Mouse (Mus musculus): Measurements from ENCODE around the gene Atf3. TPM values are rescaled to one million over a fixed set of nuclear protein-coding genes. Genes with fewer than 3 reads are reported as not detected.
A peak's percentile ranks its signal among the peaks of the same experiment; 100 is the strongest.

The Atf3 gene
- polyA plus RNA-seq, 1 experiment, result 4.8 TPM

DNA sequence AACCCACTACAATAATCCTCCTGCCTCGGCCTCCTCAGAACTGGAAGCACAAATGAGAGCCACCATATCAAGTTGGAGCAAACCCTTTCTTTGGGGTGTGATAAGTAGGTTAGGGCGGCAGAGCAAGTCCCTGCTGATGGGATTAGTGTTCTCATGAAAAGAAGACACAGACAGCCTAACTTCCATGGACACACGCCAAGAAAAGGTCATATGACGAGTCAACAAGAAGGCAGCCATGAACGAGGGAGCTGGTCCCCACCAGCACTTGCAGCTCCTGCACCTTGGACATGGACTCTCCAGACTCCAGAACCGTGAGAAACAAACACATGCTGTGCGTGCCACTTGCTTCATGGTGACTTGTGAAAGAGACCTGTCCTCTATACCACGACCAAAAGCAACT lies 2.7 kb upstream of the Atf3 start:
- no peak for TF ChIP-seq POLR2A (IDR thresholded peaks at IDR 0.05; ENCODE audit: borderline replicate concordance, extremely low read depth, low read depth, low read length)
- TF ChIP-seq CTCF (IDR thresholded peaks at IDR 0.05; ENCODE audit: insufficient read depth, low read length), result no peak
- WGBS, result 70% methylated on average over 8 of the region's 8 CpGs
- peaks cover 7% of the 10 kb centered on the region for H3K4me1 ChIP-seq (ENCODE audit: control insufficient read depth, insufficient read depth, low read length)
- H3K4me3 ChIP-seq (replicated peaks; ENCODE audit: extremely low read depth, low read depth, low read length), result no peak overlapping the region
- DNase-seq, result no peak

DNA sequence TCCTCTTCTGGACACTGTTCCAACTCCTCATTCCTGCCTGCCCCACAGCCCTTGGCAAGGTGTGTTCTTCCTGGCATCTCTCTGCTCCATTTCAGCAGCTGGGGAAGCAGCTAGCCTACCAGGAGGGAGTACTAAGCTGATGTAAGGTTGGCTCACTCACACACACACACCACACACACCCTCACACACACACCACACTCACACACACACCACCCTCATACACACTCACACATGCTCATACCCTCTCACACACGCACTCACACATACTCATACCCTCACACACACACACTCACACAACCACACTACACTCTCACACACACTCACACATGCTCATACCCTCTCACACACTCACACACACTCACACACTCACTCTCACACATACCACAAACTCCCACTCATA lies 1.9 kb upstream of the Atf3 start:
- 85% methylated on average over 1 of the region's 1 CpGs for WGBS
- DNase-seq, result no peak
- H3K4me1 ChIP-seq (ENCODE audit: control insufficient read depth, insufficient read depth, low read length), result peaks cover 3% of the 10 kb centered on the region; the same call in 1 of the 2 replicates

DNA sequence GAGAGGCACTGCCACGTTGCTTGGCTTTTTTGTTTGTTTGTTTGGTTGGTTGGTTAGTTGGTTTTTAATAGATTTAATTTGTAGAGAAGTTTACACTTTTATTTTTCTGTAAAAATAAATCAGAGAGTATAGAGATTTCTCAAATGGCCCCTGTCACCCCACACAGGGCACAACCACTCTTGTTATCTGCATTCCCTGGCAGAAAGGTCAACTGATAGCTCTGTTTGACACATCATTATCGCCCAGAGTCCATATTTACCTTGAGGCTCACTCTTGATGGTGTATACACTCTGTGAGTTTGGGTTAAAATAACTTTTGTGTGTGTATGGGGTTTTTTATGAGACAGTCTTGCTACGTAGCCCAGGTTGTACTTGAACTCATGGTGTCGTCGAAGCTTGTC lies 744 bp upstream of the Atf3 start:
- Histone ChIP-seq H3K4me3 (replicated peaks; ENCODE audit: extremely low read depth, low read depth, low read length) (no peak overlapping the region), H3K4me1 (ENCODE audit: control insufficient read depth, insufficient read depth, low read length) (no peaks in the 10 kb centered on the region)
- 72% methylated on average over 5 of the region's 5 CpGs for WGBS
- DNase-seq, result no peak
- no peak for TF ChIP-seq CTCF (IDR thresholded peaks at IDR 0.05; ENCODE audit: insufficient read depth, low read length)
- no peak for TF ChIP-seq POLR2A (IDR thresholded peaks at IDR 0.05; ENCODE audit: borderline replicate concordance, extremely low read depth, low read depth, low read length)

More for the DNA sequence above, 1.9 kb upstream of the Atf3 start:
- H3K4me3 ChIP-seq (replicated peaks; ENCODE audit: extremely low read depth, low read depth, low read length), result no peak overlapping the region
- TF ChIP-seq CTCF (IDR thresholded peaks at IDR 0.05; ENCODE audit: insufficient read depth, low read length), result no peak

- no peak for DNase-seq
- H3K4me1 ChIP-seq (ENCODE audit: control insufficient read depth, insufficient read depth, low read length), result no peaks in the 10 kb centered on the region
- H3K4me3 ChIP-seq (replicated peaks; ENCODE audit: extremely low read depth, low read depth, low read length), result no peak overlapping the region
- WGBS, result 29% methylated on average over 19 of the region's 19 CpGs
- TF ChIP-seq CTCF (IDR thresholded peaks at IDR 0.05; ENCODE audit: insufficient read depth, low read length) (no peak), POLR2A (IDR thresholded peaks at IDR 0.05; ENCODE audit: borderline replicate concordance, extremely low read depth, low read depth, low read length) (no peak)
Measured at GRCm38 (mm10) chr1:191215776-191216661, 1.8 kb downstream of the Atf3 start.

DNA sequence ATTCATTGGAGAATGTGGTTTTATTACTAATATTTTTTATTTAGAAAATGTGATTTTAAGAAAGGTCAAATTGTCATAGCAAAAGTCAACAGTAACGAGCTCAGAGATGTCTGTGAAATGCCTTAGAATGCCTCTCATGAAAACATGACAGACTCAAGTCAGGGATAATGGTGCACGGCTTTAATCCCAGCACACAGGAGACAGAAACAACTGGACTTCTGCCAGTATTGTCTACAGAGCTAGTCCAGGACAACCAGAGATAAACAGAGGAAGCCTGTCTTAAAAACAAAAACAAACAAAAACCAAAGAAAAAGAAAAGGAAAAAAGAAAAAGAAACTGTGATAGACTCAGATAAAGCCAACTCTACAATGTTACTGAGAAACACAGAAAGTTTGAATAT lies 6.7 kb downstream of the Atf3 start:
- H3K4me3 ChIP-seq (replicated peaks; ENCODE audit: extremely low read depth, low read depth, low read length), result no peak overlapping the region
- no peak for TF ChIP-seq CTCF (IDR thresholded peaks at IDR 0.05; ENCODE audit: insufficient read depth, low read length)
- TF ChIP-seq POLR2A (IDR thresholded peaks at IDR 0.05; ENCODE audit: borderline replicate concordance, extremely low read depth, low read depth, low read length), result no peak
- no peaks in the 10 kb centered on the region for H3K4me1 ChIP-seq (ENCODE audit: control insufficient read depth, insufficient read depth, low read length)
- DNase-seq, result no peak
- whole genome bisulfite sequencing, result 37% methylated on average over 2 of the region's 2 CpGs

DNA sequence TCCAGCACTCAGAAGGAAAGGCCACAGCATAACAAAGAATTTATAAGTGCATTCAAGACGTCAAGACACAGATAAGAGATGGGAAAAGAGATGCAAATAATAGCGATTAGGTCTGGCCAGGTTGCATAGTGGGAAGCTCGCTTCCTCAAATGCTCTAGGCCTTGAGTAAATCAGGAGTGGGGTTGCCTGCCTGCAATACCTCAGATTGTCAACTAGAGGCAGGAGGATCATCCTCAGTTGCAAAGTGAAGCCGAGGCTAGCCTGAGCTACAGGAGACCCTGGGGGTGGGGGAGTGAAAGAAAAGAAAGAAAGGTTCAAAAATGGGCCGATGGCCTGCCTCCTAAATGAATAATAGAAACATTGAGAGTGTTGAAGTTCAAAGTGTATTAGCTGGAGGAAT lies 12.0 kb downstream of the Atf3 start:
- no peak for DNase-seq
- TF ChIP-seq POLR2A (IDR thresholded peaks at IDR 0.05; ENCODE audit: borderline replicate concordance, extremely low read depth, low read depth, low read length), result no peak
- no peak for TF ChIP-seq CTCF (IDR thresholded peaks at IDR 0.05; ENCODE audit: insufficient read depth, low read length)
- Histone ChIP-seq H3K4me1 (ENCODE audit: control insufficient read depth, insufficient read depth, low read length) (no peaks in the 10 kb centered on the region), H3K4me3 (replicated peaks; ENCODE audit: extremely low read depth, low read depth, low read length) (no peak overlapping the region)
- whole genome bisulfite sequencing, result 80% methylated on average over 5 of the region's 5 CpGs

GRCm38 (mm10) chr1:191204876-191205275 lies 13.0 kb downstream of the Atf3 start:
- Histone ChIP-seq H3K4me1 (ENCODE audit: control insufficient read depth, insufficient read depth, low read length) (no peaks in the 10 kb centered on the region), H3K4me3 (replicated peaks; ENCODE audit: extremely low read depth, low read depth, low read length) (no peak overlapping the region)
- WGBS, result 57% methylated on average over 5 of the region's 5 CpGs
- TF ChIP-seq POLR2A (IDR thresholded peaks at IDR 0.05; ENCODE audit: borderline replicate concordance, extremely low read depth, low read depth, low read length) (no peak), CTCF (IDR thresholded peaks at IDR 0.05; ENCODE audit: insufficient read depth, low read length) (no peak)
- DNase-seq, result no peak

DNA sequence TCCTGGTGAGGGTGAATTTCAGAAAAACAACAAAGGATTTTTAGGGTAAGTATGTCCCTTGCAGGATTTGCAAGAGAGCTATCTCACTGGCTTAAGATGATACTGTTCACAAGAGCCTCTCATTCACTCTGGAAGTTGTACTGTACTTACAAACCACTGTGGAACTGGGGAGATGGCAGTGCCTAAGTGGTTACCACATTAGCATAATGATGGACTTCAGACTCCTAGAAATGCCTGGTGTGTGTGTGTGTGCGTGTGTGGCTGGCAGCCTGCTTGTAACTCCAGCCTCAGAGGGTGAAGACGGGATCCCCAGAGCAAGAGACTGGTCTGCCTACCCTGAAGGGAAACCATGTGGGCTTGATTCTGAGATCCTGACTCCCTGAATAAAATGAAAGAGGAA lies 14.3 kb downstream of the Atf3 start:
- WGBS, result 71% methylated on average over 2 of the region's 2 CpGs

GRCm38 (mm10) chr1:191202208-191202952 lies 15.5 kb downstream of the Atf3 start:
- H3K4me3 ChIP-seq (replicated peaks; ENCODE audit: extremely low read depth, low read depth, low read length), result no peak overlapping the region
- H3K4me1 ChIP-seq (ENCODE audit: control insufficient read depth, insufficient read depth, low read length), result no peaks in the 10 kb centered on the region
- 86% methylated on average over 11 of the region's 11 CpGs for WGBS
- no peak for DNase-seq
- TF ChIP-seq CTCF (IDR thresholded peaks at IDR 0.05; ENCODE audit: insufficient read depth, low read length) (peak; percentile 20; the same call in 1 of the 2 replicates), POLR2A (IDR thresholded peaks at IDR 0.05; ENCODE audit: borderline replicate concordance, extremely low read depth, low read depth, low read length) (no peak)

More for the DNA sequence above, 14.3 kb downstream of the Atf3 start:
- DNase-seq, result no peak
- H3K4me1 ChIP-seq (ENCODE audit: control insufficient read depth, insufficient read depth, low read length), result no peaks in the 10 kb centered on the region
- no peak for TF ChIP-seq CTCF (IDR thresholded peaks at IDR 0.05; ENCODE audit: insufficient read depth, low read length)
- no peak for TF ChIP-seq POLR2A (IDR thresholded peaks at IDR 0.05; ENCODE audit: borderline replicate concordance, extremely low read depth, low read depth, low read length)
- no peak overlapping the region for H3K4me3 ChIP-seq (replicated peaks; ENCODE audit: extremely low read depth, low read depth, low read length)
